Mouse (Mus musculus): ENCODE measurements around the gene Ctsll3. TPM values are rescaled to one million over a fixed set of nuclear protein-coding genes. Genes with fewer than 3 reads are reported as not detected.

Gene Ctsll3
- total and polyA plus RNA-seq, 3 experiments = not detected

GRCm38 (mm10) chr13:60757292-60757691, 45.4 kb downstream of the Ctsll3 start:
- DNase-seq = no peak
- TF ChIP-seq CTCF (IDR thresholded peaks at IDR 0.05) = no peak
- no peak for TF ChIP-seq POLR2A (IDR thresholded peaks at IDR 0.05; ENCODE audit: insufficient read depth, low read depth, low read length)
- TF ChIP-seq EP300 (IDR thresholded peaks at IDR 0.05; ENCODE audit: insufficient read depth, low read depth, low read length) = no peak
- H3K4me1 ChIP-seq (ENCODE audit: control insufficient read depth, insufficient read depth, low read length) = no peaks in the 10 kb centered on the region
- H3K27me3 ChIP-seq (ENCODE audit: control insufficient read depth, insufficient read depth, low read length) = no peaks in the 10 kb centered on the region
- no peaks in the 10 kb centered on the region for H3K36me3 ChIP-seq (ENCODE audit: control insufficient read depth, insufficient read depth, low read length)
- H3K4me3 ChIP-seq = no peak overlapping the region
- intact Hi-C loops (cut with DNase I) = loop anchor here (5.0 kb wide), 1 partner anchor 485 kb away; no protein-coding TSS in a partner anchor
- H3K27ac ChIP-seq = no peak overlapping the region
- no peak overlapping the region for H3K9ac ChIP-seq (ENCODE audit: low read depth, low read length)
- no peaks in the 10 kb centered on the region for H3K79me2 ChIP-seq (replicated peaks; ENCODE audit: control insufficient read depth, insufficient read depth, low read length)
- 81% methylated on average over 13 of the region's 13 CpGs for WGBS

- H3K9ac ChIP-seq (ENCODE audit: low read depth, low read length) = no peak overlapping the region
- no peak for TF ChIP-seq EP300 (IDR thresholded peaks at IDR 0.05; ENCODE audit: insufficient read depth, low read depth, low read length)
- no peak for TF ChIP-seq POLR2A (IDR thresholded peaks at IDR 0.05; ENCODE audit: insufficient read depth, low read depth, low read length)
- no peak for TF ChIP-seq CTCF (IDR thresholded peaks at IDR 0.05)
- H3K27me3 ChIP-seq (ENCODE audit: control insufficient read depth, insufficient read depth, low read length) = no peaks in the 10 kb centered on the region
- WGBS = 75% methylated on average over 2 of the region's 2 CpGs
- intact Hi-C loops (cut with DNase I) = loop anchor here (5.0 kb wide), 1 partner anchor 487 kb away; no protein-coding TSS in a partner anchor
- no peaks in the 10 kb centered on the region for H3K79me2 ChIP-seq (replicated peaks; ENCODE audit: control insufficient read depth, insufficient read depth, low read length)
- no peaks in the 10 kb centered on the region for H3K36me3 ChIP-seq (ENCODE audit: control insufficient read depth, insufficient read depth, low read length)
- no peak for DNase-seq
- H3K4me3 ChIP-seq = no peak overlapping the region
- no peak overlapping the region for H3K27ac ChIP-seq
- peaks cover 2% of the 10 kb centered on the region; the same call in 1 of the 2 replicates for H3K4me1 ChIP-seq (ENCODE audit: control insufficient read depth, insufficient read depth, low read length)
Measured at GRCm38 (mm10) chr13:60755251-60755650, 47.4 kb downstream of the Ctsll3 start.

- WGBS = 97% methylated on average over 6 of the region's 6 CpGs
- intact Hi-C loops (cut with DNase I) = no loop called here
- no peak for TF ChIP-seq CTCF (IDR thresholded peaks at IDR 0.05)
- no peak for TF ChIP-seq POLR2A (IDR thresholded peaks at IDR 0.05; ENCODE audit: insufficient read depth, low read depth, low read length)
- TF ChIP-seq EP300 (IDR thresholded peaks at IDR 0.05; ENCODE audit: insufficient read depth, low read depth, low read length) = no peak
- Histone ChIP-seq H3K27me3 (ENCODE audit: control insufficient read depth, insufficient read depth, low read length) (no peaks in the 10 kb centered on the region), H3K4me3 (no peak overlapping the region), H3K27ac (no peak overlapping the region), H3K4me1 (ENCODE audit: control insufficient read depth, insufficient read depth, low read length) (peaks cover 2% of the 10 kb centered on the region; the same call in 1 of the 2 replicates), H3K36me3 (ENCODE audit: control insufficient read depth, insufficient read depth, low read length) (no peaks in the 10 kb centered on the region), H3K9ac (ENCODE audit: low read depth, low read length) (no peak overlapping the region), H3K79me2 (replicated peaks; ENCODE audit: control insufficient read depth, insufficient read depth, low read length) (no peaks in the 10 kb centered on the region)
- no peak for DNase-seq
Measured at GRCm38 (mm10) chr13:60753216-60753615, 49.4 kb downstream of the Ctsll3 start.

GRCm38 (mm10) chr13:60750930-60751329, 51.7 kb downstream of the Ctsll3 start:
- H3K9ac ChIP-seq (ENCODE audit: low read depth, low read length) = no peak overlapping the region
- DNase-seq = no peak
- H3K4me1 ChIP-seq (ENCODE audit: control insufficient read depth, insufficient read depth, low read length) = peaks cover 2% of the 10 kb centered on the region; the same call in 1 of the 2 replicates
- H3K36me3 ChIP-seq (ENCODE audit: control insufficient read depth, insufficient read depth, low read length) = no peaks in the 10 kb centered on the region
- no peaks in the 10 kb centered on the region for H3K79me2 ChIP-seq (replicated peaks; ENCODE audit: control insufficient read depth, insufficient read depth, low read length)
- H3K27ac ChIP-seq = no peak overlapping the region
- TF ChIP-seq CTCF (IDR thresholded peaks at IDR 0.05) (no peak), POLR2A (IDR thresholded peaks at IDR 0.05; ENCODE audit: insufficient read depth, low read depth, low read length) (no peak)
- H3K27me3 ChIP-seq (ENCODE audit: control insufficient read depth, insufficient read depth, low read length) = no peaks in the 10 kb centered on the region
- intact Hi-C loops (cut with DNase I) = no loop called here
- no peak overlapping the region for H3K4me3 ChIP-seq
- 68% methylated on average over 7 of the region's 7 CpGs for WGBS

- H3K79me2 ChIP-seq (replicated peaks; ENCODE audit: control insufficient read depth, insufficient read depth, low read length) = no peaks in the 10 kb centered on the region
- DNase-seq = no peak
- H3K27ac ChIP-seq = no peak overlapping the region
- no peaks in the 10 kb centered on the region for H3K36me3 ChIP-seq (ENCODE audit: control insufficient read depth, insufficient read depth, low read length)
- intact Hi-C loops (cut with DNase I) = no loop called here
- H3K9ac ChIP-seq (ENCODE audit: low read depth, low read length) = no peak overlapping the region
- H3K4me1 ChIP-seq (ENCODE audit: control insufficient read depth, insufficient read depth, low read length) = peaks cover 5% of the 10 kb centered on the region
- no peaks in the 10 kb centered on the region for H3K27me3 ChIP-seq (ENCODE audit: control insufficient read depth, insufficient read depth, low read length)
- H3K4me3 ChIP-seq = no peak overlapping the region
- no peak for TF ChIP-seq EP300 (IDR thresholded peaks at IDR 0.05; ENCODE audit: insufficient read depth, low read depth, low read length)
- TF ChIP-seq POLR2A (IDR thresholded peaks at IDR 0.05; ENCODE audit: insufficient read depth, low read depth, low read length) = no peak
- TF ChIP-seq CTCF (IDR thresholded peaks at IDR 0.05) = peak; percentile 71
- WGBS = 96% methylated on average over 2 of the region's 2 CpGs
Measured at GRCm38 (mm10) chr13:60748556-60748955, 54.1 kb downstream of the Ctsll3 start.

Other genes with a start within 250 kb of the Ctsll3 start
- 10 to 100 TPM; 26.3 to 27.1 TPM for gene Dapk1, start 200.9 kb downstream of the Ctsll3 start, total RNA-seq (2021)
- 26.0 and 35.2 TPM in 2 replicates for gene Dapk1, start 200.9 kb downstream of the Ctsll3 start, polyA plus RNA-seq (2012; rRNA removed)
- gene BC051665, start 16.5 kb downstream of the Ctsll3 start, total RNA-seq (2021) = not detected
- not detected in 2 replicates for gene BC051665, start 16.5 kb downstream of the Ctsll3 start, polyA plus RNA-seq (2012; rRNA removed)
- not detected for gene 4930486L24Rik, start 61.6 kb upstream of the Ctsll3 start, total RNA-seq (2021)
- gene 4930486L24Rik, start 61.6 kb upstream of the Ctsll3 start, polyA plus RNA-seq (2012; rRNA removed) = 0.47 TPM in 1 of 2 replicates, not detected in the other
- gene Gm49392, start 94.0 kb upstream of the Ctsll3 start, total RNA-seq (2021) = 1 to 10 TPM; 1.4 to 1.6 TPM
- 0.21 and 1.3 TPM in 2 replicates for gene Gm49392, start 94.0 kb upstream of the Ctsll3 start, polyA plus RNA-seq (2012; rRNA removed)
- 10 to 100 TPM in 1 of 2 experiments, 1 to 10 TPM in 1; 4.9 to 19.8 TPM for gene Ctla2b, start 94.6 kb upstream of the Ctsll3 start, total RNA-seq (2021)
- gene Ctla2b, start 94.6 kb upstream of the Ctsll3 start, polyA plus RNA-seq (2012; rRNA removed) = 2.4 and 3.9 TPM in 2 replicates
- not detected for gene Tpbpb, start 102.0 kb upstream of the Ctsll3 start, total RNA-seq (2021)
- not detected in 2 replicates for gene Tpbpb, start 102.0 kb upstream of the Ctsll3 start, polyA plus RNA-seq (2012; rRNA removed)
- not detected for gene Gm49393, start 132.7 kb upstream of the Ctsll3 start, total RNA-seq (2021)
- gene Gm49393, start 132.7 kb upstream of the Ctsll3 start, polyA plus RNA-seq (2012; rRNA removed) = not detected in 2 replicates
- gene Gm49391, start 133.7 kb upstream of the Ctsll3 start, total RNA-seq (2021) = 1 to 10 TPM; 3.0 to 6.3 TPM
- gene Gm49391, start 133.7 kb upstream of the Ctsll3 start, polyA plus RNA-seq (2012; rRNA removed) = 6.6 and 7.4 TPM in 2 replicates
- gene Ctla2a, start 133.8 kb upstream of the Ctsll3 start, total RNA-seq (2021) = 100 to 1,000 TPM in 1 of 2 experiments, 10 to 100 TPM in 1; 73.6 to 117 TPM
- gene Ctla2a, start 133.8 kb upstream of the Ctsll3 start, polyA plus RNA-seq (2012; rRNA removed) = 30.7 and 31.4 TPM in 2 replicates
- gene Tpbpa, start 139.1 kb upstream of the Ctsll3 start, total RNA-seq (2021) = not detected
- gene Tpbpa, start 139.1 kb upstream of the Ctsll3 start, polyA plus RNA-seq (2012; rRNA removed) = not detected in 2 replicates
- not detected for gene Ctsj, start 203.1 kb upstream of the Ctsll3 start, total RNA-seq (2021)
- not detected in 2 replicates for gene Ctsj, start 203.1 kb upstream of the Ctsll3 start, polyA plus RNA-seq (2012; rRNA removed)
- gene Ctsq, start 237.8 kb upstream of the Ctsll3 start, total RNA-seq (2021) = not detected
- not detected in 2 replicates for gene Ctsq, start 237.8 kb upstream of the Ctsll3 start, polyA plus RNA-seq (2012; rRNA removed)